Mouse (Mus musculus): ENCODE results near the gene Ercc1. TPM values are rescaled to one million over a fixed set of nuclear protein-coding genes. Genes with fewer than 3 reads are reported as not detected.

Gene Ercc1
- polyA plus RNA-seq, 1 experiment from 2014 or later = 14.0 TPM

- H3K4me2 ChIP-seq = peak overlapping the region; percentile 85
- WGBS (ENCODE audit: insufficient replicate concordance) = 48% methylated on average over 21 of the region's 21 CpGs
- H3K27me3 ChIP-seq = peaks cover 74% of the 10 kb centered on the region
- no peaks in the 10 kb centered on the region for H3K9me3 ChIP-seq (replicated peaks)
- H3K4me1 ChIP-seq (replicated peaks) = peaks cover 33% of the 10 kb centered on the region
- H3K4me3 ChIP-seq (replicated peaks) = peak overlapping the region; percentile 54; the same call in 1 of the 2 replicates
- no peak for ATAC-seq (ENCODE audit: insufficient read depth)
- no peaks in the 10 kb centered on the region for H3K36me3 ChIP-seq (replicated peaks)
- no peak overlapping the region for H3K27ac ChIP-seq (replicated peaks)
- 0 out of 2 replicates have a peak overlapping the region, but pooled peaks have one; percentile 25 for H3K9ac ChIP-seq
These were observed 19.0 kb upstream of the Ercc1 start for GRCm38 (mm10) chr7:19325262-19326199.

DNA sequence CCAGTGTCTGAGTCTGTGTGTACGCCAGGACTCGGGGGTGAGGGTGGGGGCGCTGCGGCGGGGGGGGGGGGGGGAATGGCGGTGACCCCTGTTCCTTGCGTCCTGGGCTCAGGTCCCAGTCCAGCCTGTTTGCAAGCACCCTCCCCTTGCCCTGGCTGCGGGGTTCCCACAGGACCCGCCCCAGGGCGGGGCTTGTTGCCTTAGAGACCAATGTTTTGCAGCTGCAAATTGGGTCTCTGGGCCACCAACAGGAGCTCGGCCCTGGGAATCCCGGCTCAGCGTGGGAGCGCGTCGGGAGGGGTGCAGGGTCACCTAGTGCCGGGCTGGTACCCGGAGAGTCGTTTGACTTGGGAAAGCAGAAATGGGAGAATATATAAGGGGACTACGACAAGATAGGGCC is 18.2 kb upstream of the Ercc1 start:
- WGBS (ENCODE audit: insufficient replicate concordance) = 2% methylated on average over 20 of the region's 20 CpGs
- H3K4me2 ChIP-seq = peak overlapping the region; percentile 85
- H3K27ac ChIP-seq (replicated peaks) = 0 out of 2 replicates have a peak overlapping the region, but pooled peaks have one; percentile 45
- peak overlapping the region; percentile 54 for H3K4me3 ChIP-seq (replicated peaks)
- peaks cover 70% of the 10 kb centered on the region for H3K27me3 ChIP-seq
- ATAC-seq (ENCODE audit: insufficient read depth) = 0 out of 2 replicates have a peak, but pooled peaks have one; percentile 29
- peaks cover 31% of the 10 kb centered on the region for H3K4me1 ChIP-seq (replicated peaks)
- H3K9ac ChIP-seq = peak overlapping the region; percentile 25; the same call in 1 of the 2 replicates
- no peaks in the 10 kb centered on the region for H3K36me3 ChIP-seq (replicated peaks)
- H3K9me3 ChIP-seq (replicated peaks) = no peaks in the 10 kb centered on the region

GRCm38 (mm10) chr7:19327128-19327527 is 17.4 kb upstream of the Ercc1 start:
- peak overlapping the region; percentile 85 for H3K4me2 ChIP-seq
- H3K9ac ChIP-seq = peak overlapping the region; percentile 52
- ATAC-seq (ENCODE audit: insufficient read depth) = peak; percentile 68
- WGBS (ENCODE audit: insufficient replicate concordance) = under 1% methylated on average over 22 of the region's 22 CpGs
- H3K27ac ChIP-seq (replicated peaks) = peak overlapping the region; percentile 45; the same call in 1 of the 2 replicates
- H3K27me3 ChIP-seq = peaks cover 72% of the 10 kb centered on the region
- H3K4me3 ChIP-seq (replicated peaks) = peak overlapping the region; percentile 54
- H3K4me1 ChIP-seq (replicated peaks) = peaks cover 33% of the 10 kb centered on the region
- H3K9me3 ChIP-seq (replicated peaks) = no peaks in the 10 kb centered on the region
- no peaks in the 10 kb centered on the region for H3K36me3 ChIP-seq (replicated peaks)

DNA sequence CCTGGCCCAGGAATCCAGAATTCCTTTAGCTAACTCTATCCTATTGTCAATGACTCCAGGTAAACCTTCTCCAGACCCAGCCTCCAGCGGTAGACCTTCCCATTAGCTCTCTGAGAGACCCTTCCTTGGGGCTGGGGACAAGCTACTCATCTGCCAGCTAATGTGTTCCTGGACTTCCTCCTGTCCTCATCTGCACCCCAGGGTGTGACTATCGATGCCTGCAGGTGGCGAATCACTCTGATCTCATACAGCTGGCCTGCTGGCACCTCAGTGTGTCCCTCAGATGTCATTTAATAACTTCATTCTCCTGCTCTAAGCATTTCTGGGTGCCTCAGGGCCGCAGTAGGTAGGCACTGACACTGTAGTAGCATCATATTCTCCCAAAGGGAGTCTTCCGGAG is 16.8 kb upstream of the Ercc1 start:
- peak overlapping the region; percentile 85; the same call in 1 of the 2 replicates for H3K4me2 ChIP-seq
- H3K9ac ChIP-seq = no peak overlapping the region
- H3K9me3 ChIP-seq (replicated peaks) = no peaks in the 10 kb centered on the region
- peaks cover 39% of the 10 kb centered on the region for H3K4me1 ChIP-seq (replicated peaks)
- WGBS (ENCODE audit: insufficient replicate concordance) = 63% methylated on average over 5 of the region's 5 CpGs
- H3K27ac ChIP-seq (replicated peaks) = no peak overlapping the region
- no peaks in the 10 kb centered on the region for H3K36me3 ChIP-seq (replicated peaks)
- peaks cover 72% of the 10 kb centered on the region for H3K27me3 ChIP-seq
- ATAC-seq (ENCODE audit: insufficient read depth) = no peak
- no peak overlapping the region for H3K4me3 ChIP-seq (replicated peaks)

DNA sequence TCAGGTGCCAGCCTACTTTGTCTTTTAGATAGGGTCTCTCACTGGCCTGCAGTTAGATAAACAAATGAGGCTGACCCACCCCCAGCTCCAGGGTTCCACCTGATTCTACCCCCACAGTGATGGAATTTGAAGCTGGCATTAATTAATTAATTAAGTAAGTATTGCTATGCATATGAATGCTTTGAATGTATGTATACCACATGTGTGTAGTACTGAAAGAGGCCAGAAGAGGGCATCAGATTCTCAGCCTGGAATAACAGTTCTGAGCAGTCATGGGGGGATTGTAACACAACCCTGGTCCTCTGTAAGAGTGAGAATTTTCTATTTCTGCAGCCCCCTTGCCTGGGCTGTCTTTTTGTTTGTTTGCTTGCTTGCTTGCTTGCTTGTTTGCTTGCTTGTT is 16.2 kb upstream of the Ercc1 start:
- H3K27me3 ChIP-seq = peaks cover 69% of the 10 kb centered on the region
- H3K4me3 ChIP-seq (replicated peaks) = no peak overlapping the region
- no peak overlapping the region for H3K9ac ChIP-seq
- H3K4me1 ChIP-seq (replicated peaks) = peaks cover 44% of the 10 kb centered on the region
- no peak overlapping the region for H3K27ac ChIP-seq (replicated peaks)
- H3K9me3 ChIP-seq (replicated peaks) = no peaks in the 10 kb centered on the region
- ATAC-seq (ENCODE audit: insufficient read depth) = no peak
- H3K36me3 ChIP-seq (replicated peaks) = no peaks in the 10 kb centered on the region
- no peak overlapping the region for H3K4me2 ChIP-seq

DNA sequence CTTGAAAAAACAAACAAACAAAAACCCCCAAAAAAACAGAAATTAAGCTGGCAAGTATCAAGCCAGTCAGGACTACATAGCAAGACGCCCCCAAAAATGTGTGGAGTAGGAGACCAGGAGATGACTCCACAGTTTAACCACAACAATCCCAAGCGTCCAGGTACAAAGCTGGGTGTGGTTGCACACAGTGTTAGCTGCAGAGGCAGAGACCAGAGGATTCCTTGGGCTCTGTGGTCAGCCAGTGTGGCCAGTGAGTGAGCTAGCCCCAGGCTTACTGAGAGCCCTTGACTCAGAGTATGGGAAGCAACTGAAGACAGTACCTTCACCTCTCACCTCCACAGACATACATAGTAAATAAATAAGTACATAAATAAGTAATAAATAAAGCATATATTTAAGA is 12.7 kb upstream of the Ercc1 start:
- Histone ChIP-seq H3K27me3 (peaks cover 61% of the 10 kb centered on the region), H3K27ac (replicated peaks) (no peak overlapping the region), H3K4me3 (replicated peaks) (no peak overlapping the region), H3K4me1 (replicated peaks) (peaks cover 35% of the 10 kb centered on the region), H3K4me2 (no peak overlapping the region), H3K36me3 (replicated peaks) (no peaks in the 10 kb centered on the region), H3K9ac (no peak overlapping the region), H3K9me3 (replicated peaks) (no peaks in the 10 kb centered on the region)
- no peak for ATAC-seq (ENCODE audit: insufficient read depth)
- 54% methylated on average over 2 of the region's 2 CpGs for WGBS (ENCODE audit: insufficient replicate concordance)

DNA sequence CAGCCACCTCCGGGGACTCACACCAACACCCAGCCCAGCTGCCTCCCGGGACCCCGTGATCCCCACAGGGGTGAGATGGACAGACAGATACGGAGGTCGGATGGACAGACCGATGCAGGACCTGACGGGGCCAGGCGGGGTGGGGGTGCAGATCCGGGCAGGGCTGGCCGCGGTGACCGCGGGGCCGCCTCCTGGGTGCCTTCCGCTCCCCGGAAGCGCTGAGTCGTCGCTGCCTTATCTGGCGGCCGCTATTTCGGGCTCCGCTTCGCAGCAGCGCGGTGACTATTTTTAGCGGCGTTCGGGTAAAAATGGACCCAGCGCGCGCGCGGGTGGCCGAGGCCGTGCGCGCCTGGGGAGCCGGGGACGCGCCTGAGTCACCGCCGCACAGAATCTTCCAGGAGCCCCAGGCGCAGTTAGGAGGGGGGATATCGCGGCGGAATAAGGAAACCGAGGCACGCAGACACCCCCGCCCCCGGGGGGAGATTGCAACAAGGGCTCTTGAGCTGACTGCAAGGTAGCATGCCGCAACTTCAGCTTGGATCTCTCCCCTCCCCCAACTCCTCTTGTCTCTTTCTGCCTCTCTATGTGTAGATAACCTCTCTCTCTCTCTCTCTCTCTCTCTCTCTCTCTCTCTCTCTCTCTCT is 11.7 kb upstream of the Ercc1 start:
- H3K27me3 ChIP-seq = peaks cover 61% of the 10 kb centered on the region
- H3K9ac ChIP-seq = peak overlapping the region; percentile 56

GRCm38 (mm10) chr7:19335583-19335982 is 9.0 kb upstream of the Ercc1 start:
- 27% methylated on average over 3 of the region's 3 CpGs for WGBS (ENCODE audit: insufficient replicate concordance)

More for the DNA sequence above, 11.7 kb upstream of the Ercc1 start:
- Histone ChIP-seq H3K4me1 (replicated peaks) (peaks cover 26% of the 10 kb centered on the region), H3K36me3 (replicated peaks) (no peaks in the 10 kb centered on the region), H3K9me3 (replicated peaks) (no peaks in the 10 kb centered on the region), H3K27ac (replicated peaks) (peak overlapping the region; percentile 69; the same call in 1 of the 2 replicates), H3K4me3 (replicated peaks) (peak overlapping the region; percentile 64), H3K4me2 (peak overlapping the region; percentile 92)
- under 1% methylated on average over 52 of the region's 52 CpGs for WGBS (ENCODE audit: insufficient replicate concordance)
- ATAC-seq (ENCODE audit: insufficient read depth) = peak; percentile 59

DNA sequence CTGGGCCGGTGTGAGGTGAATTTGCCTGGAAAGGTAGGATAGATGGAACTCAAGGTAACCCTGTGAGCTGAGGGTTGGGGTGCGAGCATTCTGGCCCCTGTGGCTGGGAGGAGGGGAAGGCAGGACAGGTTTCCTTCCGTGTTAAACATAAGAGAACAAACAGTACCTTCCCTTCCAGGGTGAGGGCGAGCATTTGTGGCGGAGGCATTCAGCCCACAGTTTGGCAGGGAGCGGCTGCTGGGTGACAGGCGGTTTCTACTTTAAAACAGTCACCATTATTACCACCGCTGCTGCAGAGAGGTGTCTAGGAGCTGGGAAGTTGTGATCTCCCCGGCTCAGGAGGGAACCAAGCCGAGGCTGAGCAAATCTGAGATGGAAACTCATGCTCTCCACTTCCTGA is 7.5 kb upstream of the Ercc1 start:
- 42% methylated on average over 10 of the region's 10 CpGs for WGBS (ENCODE audit: insufficient replicate concordance)
- ATAC-seq (ENCODE audit: insufficient read depth) = no peak
- H3K27ac ChIP-seq (replicated peaks) = no peak overlapping the region
- H3K4me3 ChIP-seq (replicated peaks) = no peak overlapping the region
- no peak overlapping the region for H3K4me2 ChIP-seq
- H3K4me1 ChIP-seq (replicated peaks) = peaks cover 33% of the 10 kb centered on the region
- H3K36me3 ChIP-seq (replicated peaks) = no peaks in the 10 kb centered on the region
- H3K9me3 ChIP-seq (replicated peaks) = no peaks in the 10 kb centered on the region
- no peak overlapping the region for H3K9ac ChIP-seq
- H3K27me3 ChIP-seq = peaks cover 69% of the 10 kb centered on the region

More at GRCm38 (mm10) chr7:19335583-19335982, 9.0 kb upstream of the Ercc1 start:
- Histone ChIP-seq H3K9ac (no peak overlapping the region), H3K27ac (replicated peaks) (no peak overlapping the region), H3K4me2 (no peak overlapping the region), H3K9me3 (replicated peaks) (no peaks in the 10 kb centered on the region), H3K36me3 (replicated peaks) (no peaks in the 10 kb centered on the region), H3K4me3 (replicated peaks) (no peak overlapping the region), H3K27me3 (peaks cover 65% of the 10 kb centered on the region), H3K4me1 (replicated peaks) (peaks cover 32% of the 10 kb centered on the region)
- no peak for ATAC-seq (ENCODE audit: insufficient read depth)

GRCm38 (mm10) chr7:19338060-19338459 is 6.5 kb upstream of the Ercc1 start:
- H3K4me1 ChIP-seq (replicated peaks) = peaks cover 32% of the 10 kb centered on the region
- H3K9ac ChIP-seq = no peak overlapping the region
- no peak for ATAC-seq (ENCODE audit: insufficient read depth)
- H3K4me2 ChIP-seq = no peak overlapping the region
- no peak overlapping the region for H3K4me3 ChIP-seq (replicated peaks)
- H3K27ac ChIP-seq (replicated peaks) = no peak overlapping the region
- peaks cover 69% of the 10 kb centered on the region for H3K27me3 ChIP-seq
- WGBS (ENCODE audit: insufficient replicate concordance) = 50% methylated on average over 2 of the region's 2 CpGs
- no peaks in the 10 kb centered on the region for H3K9me3 ChIP-seq (replicated peaks)
- H3K36me3 ChIP-seq (replicated peaks) = no peaks in the 10 kb centered on the region

DNA sequence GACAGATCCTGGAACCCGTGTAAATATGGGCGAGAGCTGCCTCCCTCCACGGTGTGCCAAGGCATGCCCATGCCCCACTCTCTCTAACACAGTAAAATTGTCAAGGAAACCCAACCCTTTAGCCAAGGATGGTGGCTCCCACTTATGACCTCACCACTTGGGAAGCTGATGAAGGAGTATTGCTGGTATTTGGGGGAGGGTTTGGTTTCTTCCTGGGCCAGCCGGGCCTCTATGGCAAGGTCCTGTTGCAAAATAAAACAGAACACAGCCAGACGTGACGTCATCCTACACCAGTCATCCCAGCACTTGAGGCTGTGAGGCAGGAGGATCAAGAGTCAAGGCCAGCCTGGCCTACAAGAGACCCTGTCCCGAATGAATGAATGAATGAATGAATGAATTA is 6.0 kb upstream of the Ercc1 start:
- WGBS (ENCODE audit: insufficient replicate concordance) = 54% methylated on average over 7 of the region's 7 CpGs
- H3K4me3 ChIP-seq (replicated peaks) = no peak overlapping the region
- no peak overlapping the region for H3K9ac ChIP-seq
- no peak for ATAC-seq (ENCODE audit: insufficient read depth)
- peaks cover 34% of the 10 kb centered on the region for H3K4me1 ChIP-seq (replicated peaks)
- no peak overlapping the region for H3K4me2 ChIP-seq
- no peaks in the 10 kb centered on the region for H3K36me3 ChIP-seq (replicated peaks)
- H3K9me3 ChIP-seq (replicated peaks) = no peaks in the 10 kb centered on the region
- H3K27ac ChIP-seq (replicated peaks) = no peak overlapping the region
- peaks cover 72% of the 10 kb centered on the region for H3K27me3 ChIP-seq
